Mouse (Mus musculus) kidney, postnatal 0 days (tissue): ENCODE measurements at regions not wholly inside any gene's neighbourhood (a gene's known extent, or its start where the extent isn't known, plus 50 kb on each side); places are given as distances from the start of the nearest gene placed in this dataset.
A peak's percentile ranks its signal among the peaks of the same experiment; 100 is the strongest.

ENCODE experiments used
- ATAC-seq: fragments of 200-750 bp; cut with Nextera tagmentation; replicated peaks from 2 replicates; pipeline ENCODE4 v1.8.0; 2017; ENCODE audit warnings: low read depth, moderate number of reproducible peaks, moderate TSS enrichment, moderate library complexity; ENCODE audit not compliant: low FRiP score
- DNase-seq: peaks from one replicate; pipeline ENCODE4 v3.0.0-alpha.2; 2016; ENCODE audit warnings: low spot score
- H3K27ac ChIP-seq: fragments of 300-500 bp; sonication (generic); 2 replicates; pipeline ENCODE4 v1.5.1; 2014; ENCODE audit warnings: mild to moderate bottlenecking
- H3K27me3 ChIP-seq: fragments of 300-500 bp; sonication (generic); 2 replicates; pipeline ENCODE4 v1.6.1; 2014; ENCODE audit warnings: low read length, mixed read lengths; ENCODE audit not compliant: insufficient read depth
- H3K36me3 ChIP-seq: fragments of 300-500 bp; sonication (generic); 2 replicates; pipeline ENCODE4 v1.6.1; 2014; ENCODE audit warnings: low read length, mixed read lengths; ENCODE audit not compliant: insufficient read depth
- H3K4me1 ChIP-seq: fragments of 300-500 bp; sonication (generic); replicated peaks from 2 replicates; pipeline ENCODE4 v1.6.1; 2014; ENCODE audit warnings: antibody characterized with exemption, low read length, mixed read lengths; ENCODE audit not compliant: insufficient read depth
- H3K4me2 ChIP-seq: fragments of 300-500 bp; sonication (generic); 2 replicates; pipeline ENCODE4 v1.6.1; 2014; ENCODE audit warnings: mild to moderate bottlenecking, low read length, moderate library complexity, mixed read lengths
- H3K4me3 ChIP-seq: fragments of 300-500 bp; sonication (generic); replicated peaks from 2 replicates; pipeline ENCODE4 v1.5.1; 2014; ENCODE audit warnings: low read depth, low read length
- H3K9ac ChIP-seq: fragments of 300-500 bp; sonication (generic); 2 replicates; pipeline ENCODE4 v1.6.1; 2014; ENCODE audit warnings: low read depth, low read length
- H3K9me3 ChIP-seq: fragments of 300-500 bp; sonication (generic); replicated peaks from 2 replicates; pipeline ENCODE4 v1.6.1; 2016; ENCODE audit warnings: low read length, inconsistent platforms, mixed read lengths
- CTCF ChIP-seq: IDR thresholded peaks from 2 replicates; pipeline ENCODE4 v1.5.1; 2016; ENCODE audit warnings: antibody characterized with exemption, low read depth, mild to moderate bottlenecking, moderate library complexity
- WGBS: fragments of 180-500 bp; shearing (Covaris S2); extraction: QIAGEN DNeasy Blood & Tissue Kit; methylation state at CpG from one replicate; pipeline ENCODE4 v1.1.7; 2014; 5-methylcytosine and 5-hydroxymethylcytosine counted together

DNA sequence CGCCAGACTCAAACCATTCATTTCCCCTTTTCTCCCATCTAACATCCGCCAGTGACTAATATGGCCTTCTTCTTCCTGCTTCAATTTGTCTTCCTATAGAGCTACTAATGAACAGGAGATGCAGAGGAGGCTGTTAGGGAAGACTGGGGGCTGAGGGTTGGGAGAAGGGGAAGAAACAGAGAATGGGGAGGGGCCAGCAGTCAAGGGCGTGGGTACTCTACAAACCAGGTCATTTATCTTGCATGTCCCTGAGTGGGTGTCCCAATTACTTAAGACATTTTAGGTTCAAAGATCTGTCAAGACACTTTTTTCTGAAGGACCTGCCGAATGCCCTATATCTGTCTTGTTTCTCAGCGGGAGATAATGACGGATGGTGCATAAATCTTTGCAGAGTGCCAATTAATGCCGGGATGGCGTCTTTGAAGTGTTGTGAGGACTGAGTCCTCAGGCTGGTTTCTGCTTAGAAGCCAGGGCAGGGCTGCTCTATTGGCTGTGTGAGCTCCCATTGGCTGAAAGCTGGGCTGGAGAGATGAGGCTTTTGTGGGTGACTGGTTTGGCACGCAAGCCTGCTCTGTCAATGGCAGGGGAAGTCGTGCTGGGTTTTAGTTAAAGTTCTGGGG, 294.7 kb upstream of the Ppp2r3a start:
- no peak overlapping the region for H3K4me3 ChIP-seq
- no peaks in the 10 kb centered on the region for H3K27me3 ChIP-seq
- H3K9ac ChIP-seq = no peak overlapping the region
- DNase-seq (no peak), ATAC-seq (no peak)
- TF ChIP-seq CTCF = no peak
- H3K9me3 ChIP-seq = no peaks in the 10 kb centered on the region
- no peak overlapping the region for H3K27ac ChIP-seq
- 21% methylated on average over 10 of the region's 10 CpGs for WGBS
- no peak overlapping the region for H3K4me2 ChIP-seq
- H3K36me3 ChIP-seq = no peaks in the 10 kb centered on the region
- H3K4me1 ChIP-seq = no peaks in the 10 kb centered on the region

DNA sequence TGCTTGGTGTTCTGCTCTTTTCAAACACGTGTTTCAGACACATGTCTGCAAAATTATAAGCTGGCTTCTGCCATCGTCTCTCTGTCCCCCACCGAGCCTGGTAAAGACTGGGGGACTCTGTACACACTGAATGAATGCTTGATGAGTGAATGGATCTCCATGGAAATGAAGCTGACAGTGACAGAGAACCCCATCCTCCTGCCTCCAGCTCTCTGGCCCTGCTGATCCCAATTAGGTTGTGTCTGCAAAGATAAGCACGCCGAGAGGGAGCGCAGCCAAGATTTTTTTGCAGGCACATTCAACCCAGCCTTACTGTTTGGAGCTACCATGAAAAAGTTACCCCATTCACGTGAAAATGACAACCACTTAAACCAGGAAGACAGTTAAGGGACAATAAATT, 266.5 kb upstream of the Ppp2r3a start:
- Histone ChIP-seq H3K36me3 (no peaks in the 10 kb centered on the region), H3K27ac (no peak overlapping the region), H3K4me2 (no peak overlapping the region), H3K27me3 (no peaks in the 10 kb centered on the region), H3K9me3 (no peaks in the 10 kb centered on the region), H3K9ac (no peak overlapping the region), H3K4me3 (no peak overlapping the region), H3K4me1 (no peaks in the 10 kb centered on the region)
- no peak for DNase-seq
- ATAC-seq = no peak
- WGBS = 65% methylated on average over 7 of the region's 7 CpGs
- TF ChIP-seq CTCF = no peak

DNA sequence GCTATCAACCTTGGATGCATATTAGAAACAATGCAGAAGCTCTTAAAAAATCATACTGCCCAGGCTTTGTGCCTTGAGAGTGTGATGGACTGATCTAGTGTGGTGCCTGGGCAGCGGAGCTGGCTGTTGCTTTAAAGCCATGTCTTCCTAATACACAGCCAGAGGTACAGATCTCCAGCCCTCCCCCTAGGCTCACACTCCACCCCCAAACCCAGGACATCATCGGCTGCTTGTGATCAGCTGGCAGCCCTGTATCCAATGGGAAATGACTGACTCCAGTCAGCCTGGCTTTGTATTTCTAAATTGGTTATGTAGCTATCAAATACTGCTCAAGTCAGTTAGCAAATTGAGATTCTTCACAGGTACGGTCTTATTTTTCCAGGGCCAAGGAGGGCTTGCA, 259.2 kb upstream of the Ppp2r3a start:
- no peak overlapping the region for H3K4me3 ChIP-seq
- 73% methylated on average over 3 of the region's 3 CpGs for WGBS

DNA sequence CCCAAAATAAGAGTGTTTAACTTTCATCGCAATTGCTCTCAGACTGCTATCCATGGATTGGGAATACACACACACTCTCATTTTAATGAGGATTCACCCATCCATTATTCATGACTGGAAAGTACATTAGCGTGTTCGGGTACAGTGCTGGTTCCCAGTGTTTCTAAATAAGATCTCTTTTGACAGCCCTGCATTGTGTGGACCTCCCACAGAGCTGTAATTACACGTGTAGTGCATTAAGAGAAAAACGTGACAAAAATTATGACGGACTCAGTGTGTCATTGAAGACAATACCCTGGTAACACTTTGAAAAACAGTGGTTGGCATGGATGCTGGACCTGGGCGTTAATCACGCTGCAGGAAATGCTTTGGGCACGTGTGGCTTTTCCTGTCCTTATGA, 257.6 kb upstream of the Ppp2r3a start:
- TF ChIP-seq CTCF = no peak
- ATAC-seq = no peak
- no peak overlapping the region for H3K4me3 ChIP-seq
- H3K9ac ChIP-seq = no peak overlapping the region
- H3K27ac ChIP-seq = no peak overlapping the region
- no peaks in the 10 kb centered on the region for H3K9me3 ChIP-seq
- DNase-seq = no peak
- WGBS = 74% methylated on average over 9 of the region's 9 CpGs
- H3K36me3 ChIP-seq = no peaks in the 10 kb centered on the region
- no peaks in the 10 kb centered on the region for H3K4me1 ChIP-seq
- no peak overlapping the region for H3K4me2 ChIP-seq
- H3K27me3 ChIP-seq = no peaks in the 10 kb centered on the region

More for the DNA sequence above, 259.2 kb upstream of the Ppp2r3a start:
- H3K36me3 ChIP-seq = no peaks in the 10 kb centered on the region
- H3K9me3 ChIP-seq = no peaks in the 10 kb centered on the region
- ATAC-seq = no peak
- H3K4me2 ChIP-seq = no peak overlapping the region
- DNase-seq = no peak
- H3K27me3 ChIP-seq = no peaks in the 10 kb centered on the region
- H3K9ac ChIP-seq = no peak overlapping the region
- no peaks in the 10 kb centered on the region for H3K4me1 ChIP-seq
- TF ChIP-seq CTCF = no peak
- no peak overlapping the region for H3K27ac ChIP-seq

DNA sequence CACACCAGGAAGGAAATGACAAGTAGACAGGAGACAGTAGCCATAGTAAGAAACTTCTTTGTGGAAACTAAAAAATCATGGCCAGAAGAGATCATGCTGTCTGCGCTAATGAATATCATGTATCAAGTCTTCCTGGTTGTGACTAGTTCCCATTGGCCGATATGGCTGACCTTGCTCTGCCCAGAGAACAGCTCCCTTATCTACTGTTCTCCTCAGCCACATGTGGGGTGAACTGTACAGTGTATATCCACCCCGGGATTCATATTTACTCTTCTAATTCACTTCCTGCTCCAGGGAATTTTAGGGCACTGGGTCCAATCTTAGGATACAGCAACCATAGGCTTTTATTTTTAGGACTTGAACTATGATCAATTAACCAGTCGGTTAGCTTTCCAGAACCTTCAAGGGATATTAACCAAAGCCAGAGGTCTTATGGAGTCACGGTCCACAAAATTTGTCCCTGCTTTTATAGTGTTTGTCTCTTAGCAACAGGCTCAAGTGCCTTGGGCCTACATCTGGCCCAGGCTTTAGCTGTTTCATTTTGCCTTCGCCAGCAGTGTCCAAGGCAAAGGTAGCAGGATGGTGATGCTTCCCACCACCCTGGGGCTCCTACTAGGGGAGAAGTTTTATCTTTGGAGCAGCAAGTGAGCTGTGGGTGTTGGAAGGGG, 255.6 kb upstream of the Ppp2r3a start:
- no peaks in the 10 kb centered on the region for H3K4me1 ChIP-seq
- no peak overlapping the region for H3K9ac ChIP-seq
- no peaks in the 10 kb centered on the region for H3K36me3 ChIP-seq
- no peaks in the 10 kb centered on the region for H3K9me3 ChIP-seq
- no peaks in the 10 kb centered on the region for H3K27me3 ChIP-seq
- ATAC-seq = peak; percentile 80
- TF ChIP-seq CTCF = no peak
- H3K4me3 ChIP-seq = no peak overlapping the region
- WGBS = 36% methylated on average over 6 of the region's 6 CpGs
- peak; percentile 85 for DNase-seq
- H3K4me2 ChIP-seq = no peak overlapping the region
- H3K27ac ChIP-seq = no peak overlapping the region

DNA sequence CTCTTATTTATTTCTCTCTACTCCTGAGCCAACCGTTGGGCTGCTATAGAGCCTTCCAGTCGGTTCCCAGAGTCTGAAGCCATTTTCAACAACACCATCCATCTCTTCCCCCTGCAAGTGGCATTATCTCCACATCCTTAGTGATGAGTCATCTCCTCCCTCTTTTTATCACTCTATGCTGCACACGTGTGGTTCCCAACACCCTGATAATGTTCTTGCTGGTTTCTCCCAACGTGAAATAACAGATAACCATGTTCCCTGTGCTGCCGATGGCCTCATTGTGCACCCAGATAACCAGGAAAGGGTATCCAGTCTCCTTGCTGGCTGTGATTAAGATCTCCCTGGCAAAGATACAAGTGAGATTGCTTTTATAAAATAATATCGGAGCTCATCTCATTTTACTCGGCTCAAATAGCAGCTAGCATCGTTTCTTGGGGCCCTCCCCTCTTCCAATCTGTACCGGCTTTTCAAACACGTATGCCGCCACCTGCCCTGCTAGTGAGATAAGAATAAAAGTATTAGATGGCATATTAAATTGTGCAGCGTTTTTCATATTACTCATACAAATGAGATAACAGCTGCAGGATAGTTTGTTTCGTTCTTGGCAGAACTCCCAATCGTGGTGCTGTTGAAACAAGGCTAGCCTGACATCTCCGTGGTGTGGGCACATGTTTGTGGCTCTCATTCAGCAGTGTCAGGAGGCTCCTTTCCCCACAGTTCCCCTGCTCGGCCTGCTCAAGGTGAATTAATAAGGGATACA, 250.3 kb upstream of the Ppp2r3a start:
- Histone ChIP-seq H3K4me1 (no peaks in the 10 kb centered on the region), H3K27ac (no peak overlapping the region), H3K9ac (no peak overlapping the region), H3K36me3 (no peaks in the 10 kb centered on the region), H3K9me3 (no peaks in the 10 kb centered on the region), H3K4me3 (no peak overlapping the region), H3K27me3 (no peaks in the 10 kb centered on the region), H3K4me2 (no peak overlapping the region)
- WGBS = 70% methylated on average over 16 of the region's 16 CpGs
- DNase-seq (no peak), ATAC-seq (no peak)
- TF ChIP-seq CTCF = no peak
